In the genomic region with DNA sequence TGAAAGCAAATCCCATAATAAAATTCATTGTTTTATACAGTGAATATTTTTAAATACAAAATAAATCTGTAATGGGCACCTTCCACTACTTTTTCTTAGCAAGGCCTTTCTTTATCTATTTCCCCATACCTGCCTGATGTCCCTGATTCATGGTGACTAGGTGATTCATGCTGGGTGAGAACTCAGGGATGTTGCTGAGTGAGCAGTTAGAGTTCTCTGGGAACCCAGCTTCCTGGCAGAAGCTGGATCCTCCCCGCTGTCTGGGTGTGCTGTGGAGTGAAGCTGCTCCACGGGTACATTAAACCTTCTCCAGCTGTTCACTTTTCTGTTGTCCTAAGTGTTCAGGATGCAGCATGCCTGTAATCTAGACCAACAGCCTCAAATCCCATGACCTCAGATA, we compare ENCODE assay signal across 21 mouse cellular contexts. TPM values are rescaled to one million over a fixed set of nuclear protein-coding genes. Genes with fewer than 3 reads are reported as not detected.
DNase-seq lines count a peak whose midpoint lies in the region; ATAC-seq and TF ChIP-seq lines count a peak whose summit lies in the region.
"Had no signal": no experiment of that assay in that cellular context is flagged by ENCODE, and none has a peak within 500 bp of the region (broad histone marks: within the 10 kb centered on the region; RNA-seq: fewer than 3 reads in every experiment).

No protein-coding gene starts in this region.

- H3K4me3 ChIP-seq in liver, embryonic 11.5 days (ENCODE audit: low read depth, low read length), result no peak overlapping the region
- no peak overlapping the region for H3K4me3 ChIP-seq in liver, embryonic 12.5 days
- H3K4me3 ChIP-seq in intestine, embryonic 15.5 days (replicated peaks), result no peak overlapping the region
- H3K4me3 ChIP-seq in stomach, postnatal 0 days (ENCODE audit: low read depth, low read length), result no peak overlapping the region
- H3K4me3 ChIP-seq: embryonic facial prominence, embryonic 12.5 days; heart, embryonic 13.5 days; hindbrain, embryonic 12.5 days had no signal

- H3K27me3 ChIP-seq in liver, embryonic 11.5 days (replicated peaks; ENCODE audit: control insufficient read depth, insufficient read depth, low read length), result no peaks in the 10 kb centered on the region
- H3K27me3 ChIP-seq in liver, embryonic 12.5 days (replicated peaks), result no peaks in the 10 kb centered on the region
- H3K27me3 ChIP-seq in intestine, embryonic 15.5 days (replicated peaks), result no peaks in the 10 kb centered on the region
- H3K27me3 ChIP-seq in stomach, postnatal 0 days (ENCODE audit: control insufficient read depth, insufficient read depth, low read length), result no peaks in the 10 kb centered on the region
- H3K27me3 ChIP-seq: embryonic facial prominence, embryonic 12.5 days; heart, embryonic 13.5 days; hindbrain, embryonic 12.5 days had no signal

- no peak for TF ChIP-seq EP300 in stomach, postnatal 0 days (optimal IDR thresholded peaks at IDR 0.05)

- H3K27ac ChIP-seq in liver, embryonic 11.5 days (ENCODE audit: low read depth, low read length), result no peak overlapping the region
- no peak overlapping the region for H3K27ac ChIP-seq in liver, embryonic 12.5 days
- no peak overlapping the region for H3K27ac ChIP-seq in intestine, embryonic 15.5 days
- H3K27ac ChIP-seq in stomach, postnatal 0 days (replicated peaks), result no peak overlapping the region
- H3K27ac ChIP-seq: embryonic facial prominence, embryonic 12.5 days; heart, embryonic 13.5 days; hindbrain, embryonic 12.5 days had no signal

- 0 out of 2 replicates have a peak, but pooled peaks have one; percentile 21 for ATAC-seq in liver, embryonic 11.5 days (replicated peaks; ENCODE audit: low FRiP score)
- no peak for ATAC-seq in liver, embryonic 12.5 days
- peak; percentile 66 for ATAC-seq in intestine, embryonic 15.5 days
- ATAC-seq in megakaryocyte progenitor cell, adult 5-6 weeks (replicated peaks; ENCODE audit: poor library complexity), result peak; percentile 46; the same call in 1 of the 2 replicates
- peak; percentile 64; the same call in 1 of the 2 replicates for ATAC-seq in stomach, postnatal 0 days (ENCODE audit: low FRiP score, low TSS enrichment)
- ATAC-seq: forebrain, postnatal 0 days had no signal

- H3K9ac ChIP-seq in liver, embryonic 11.5 days (ENCODE audit: low read depth, low read length), result no peak overlapping the region
- no peak overlapping the region for H3K9ac ChIP-seq in liver, embryonic 12.5 days
- no peak overlapping the region for H3K9ac ChIP-seq in intestine, embryonic 15.5 days
- no peak overlapping the region for H3K9ac ChIP-seq in stomach, postnatal 0 days (ENCODE audit: low read length)
- H3K9ac ChIP-seq: embryonic facial prominence, embryonic 12.5 days; forebrain, postnatal 0 days; heart, embryonic 13.5 days; hindbrain, embryonic 12.5 days had no signal

- H3K9me3 ChIP-seq in liver, embryonic 11.5 days (ENCODE audit: control insufficient read depth, low read length), result no peaks in the 10 kb centered on the region
- H3K9me3 ChIP-seq in liver, embryonic 12.5 days (replicated peaks), result no peaks in the 10 kb centered on the region
- H3K9me3 ChIP-seq in intestine, embryonic 15.5 days, result no peaks in the 10 kb centered on the region
- no peaks in the 10 kb centered on the region for H3K9me3 ChIP-seq in stomach, postnatal 0 days (ENCODE audit: control insufficient read depth, low read length)
- H3K9me3 ChIP-seq: embryonic facial prominence, embryonic 12.5 days; heart, embryonic 13.5 days; hindbrain, embryonic 12.5 days had no signal

- WGBS in liver, embryonic 11.5 days, result 47% methylated on average over 2 of the region's 2 CpGs
- 31% methylated on average over 2 of the region's 2 CpGs for WGBS in liver, embryonic 12.5 days (ENCODE audit: insufficient replicate concordance)
- 41% methylated on average over 2 of the region's 2 CpGs for WGBS in intestine, embryonic 15.5 days
- 43% methylated on average over 2 of the region's 2 CpGs for WGBS in stomach, postnatal 0 days

- no peaks in the 10 kb centered on the region for H3K36me3 ChIP-seq in liver, embryonic 11.5 days (ENCODE audit: control insufficient read depth, insufficient read depth, low read length)
- no peaks in the 10 kb centered on the region for H3K36me3 ChIP-seq in liver, embryonic 12.5 days
- H3K36me3 ChIP-seq in intestine, embryonic 15.5 days, result no peaks in the 10 kb centered on the region
- no peaks in the 10 kb centered on the region for H3K36me3 ChIP-seq in stomach, postnatal 0 days (ENCODE audit: control insufficient read depth, insufficient read depth, low read length)
- H3K36me3 ChIP-seq: embryonic facial prominence, embryonic 12.5 days; heart, embryonic 13.5 days; hindbrain, embryonic 12.5 days had no signal

- no peak overlapping the region for H3K4me2 ChIP-seq in liver, embryonic 11.5 days
- H3K4me2 ChIP-seq in liver, embryonic 12.5 days, result no peak overlapping the region
- no peak overlapping the region for H3K4me2 ChIP-seq in intestine, embryonic 15.5 days (replicated peaks)
- H3K4me2 ChIP-seq in stomach, postnatal 0 days (replicated peaks; ENCODE audit: low read depth), result no peak overlapping the region
- H3K4me2 ChIP-seq: embryonic facial prominence, embryonic 12.5 days; heart, embryonic 13.5 days; hindbrain, embryonic 12.5 days had no signal

- TF ChIP-seq CTCF in stomach, postnatal 0 days (IDR thresholded peaks at IDR 0.05; ENCODE audit: low read depth), result no peak

- no peak for DNase-seq in liver, embryonic 11.5 days (ENCODE audit: low spot score)
- peak; percentile 19 for DNase-seq in stomach, postnatal 0 days (ENCODE audit: low spot score)
- DNase-seq in left cerebral cortex, postnatal 14 days (ENCODE audit: low spot score in 2 of 2), result no peak
- DNase-seq in gastrocnemius, postnatal 36 days, result no peak
- DNase-seq: adrenal gland, postnatal 10 days; cerebellum, adult 11-12 months; cerebellum, adult 9-10 months; cerebellum, postnatal 25 days; forebrain, postnatal 0 days; gastrocnemius, postnatal 14 days; heart, postnatal 4 days had no signal

- H3K4me1 ChIP-seq in liver, embryonic 11.5 days (replicated peaks; ENCODE audit: control insufficient read depth, insufficient read depth, low read length), result peaks cover under 1% of the 10 kb centered on the region
- peaks cover 9% of the 10 kb centered on the region for H3K4me1 ChIP-seq in liver, embryonic 12.5 days
- no peaks in the 10 kb centered on the region for H3K4me1 ChIP-seq in intestine, embryonic 15.5 days (replicated peaks)
- H3K4me1 ChIP-seq in stomach, postnatal 0 days (replicated peaks; ENCODE audit: control insufficient read depth, insufficient read depth), result no peaks in the 10 kb centered on the region
- H3K4me1 ChIP-seq: embryonic facial prominence, embryonic 12.5 days; heart, embryonic 13.5 days; hindbrain, embryonic 12.5 days had no signal

- intact Hi-C loops in left cerebral cortex, postnatal 14 days (cut with DNase I), result no loop called here
- intact Hi-C loops in gastrocnemius, postnatal 36 days (cut with DNase I), result no loop called here

RNA-seq across cellular contexts. Expression of gene Fam83b, which starts 13.2 kb away (rescaled TPM):
- 0.04 and 0.16 TPM in 2 replicates for polyA plus RNA-seq in liver, embryonic 11.5 days (2014; fragmentation: Nextera tagmentation; extraction: Ambion mirVana)
- 0.04 and 0.08 TPM in 2 replicates for polyA plus RNA-seq in liver, embryonic 12.5 days (2016; fragmentation: Nextera tagmentation; extraction: Ambion mirVana)
- polyA plus RNA-seq in intestine, embryonic 15.5 days (2015; fragmentation: Nextera tagmentation; extraction: Ambion mirVana), result 11.6 and 13.4 TPM in 2 replicates
- total RNA-seq in megakaryocyte progenitor cell, adult 5-6 weeks (2015), result not detected in 2 replicates
- total RNA-seq in megakaryocyte progenitor cell, adult 5-6 weeks (2017), result not detected in 2 replicates
- polyA plus RNA-seq in stomach, postnatal 0 days (2015; fragmentation: Nextera tagmentation; extraction: Ambion mirVana), result 4.7 and 5.3 TPM in 2 replicates
- under 1 TPM; 0.17 to 0.29 TPM for total RNA-seq in left cerebral cortex, postnatal 14 days (2021)
- total RNA-seq in gastrocnemius, postnatal 36 days (2021), result not detected
- total RNA-seq: gastrocnemius, adult 18-20 months; gastrocnemius, postnatal 14 days; granulocyte monocyte progenitor cell, adult 5-6 weeks; MEL had no signal
- polyA plus RNA-seq: C2C12 had no signal
